Mouse (Mus musculus) lung, embryonic 16.5 days (tissue): ENCODE data around the gene Fam243. TPM values are rescaled to one million over a fixed set of nuclear protein-coding genes. Genes with fewer than 3 reads are reported as not detected.

Experiments
- ATAC-seq: fragments of 200-750 bp; cut with Nextera tagmentation; 2 replicates; pipeline ENCODE4 v1.8.0; 2017; ENCODE audit warnings: low read depth, mild to moderate bottlenecking, moderate library complexity
- H3K27ac ChIP-seq: fragments of 300-500 bp; sonication (generic); 2 replicates; pipeline ENCODE4 v1.5.1; 2014; ENCODE audit warnings: mild to moderate bottlenecking, control low read depth, low read length
- H3K27me3 ChIP-seq: fragments of 300-500 bp; sonication (generic); 2 replicates; pipeline ENCODE4 v1.6.1; 2014; ENCODE audit warnings: low read depth, low read length, mixed read lengths; ENCODE audit not compliant: control insufficient read depth, insufficient read depth
- H3K36me3 ChIP-seq: fragments of 300-500 bp; sonication (generic); 2 replicates; pipeline ENCODE4 v1.6.1; 2014; ENCODE audit warnings: low read length; ENCODE audit not compliant: control insufficient read depth, insufficient read depth
- H3K4me1 ChIP-seq: fragments of 300-500 bp; sonication (generic); replicated peaks from 2 replicates; pipeline ENCODE4 v1.6.1; 2014; ENCODE audit warnings: low read length, mixed read lengths; ENCODE audit not compliant: control insufficient read depth, insufficient read depth
- H3K4me2 ChIP-seq: fragments of 300-500 bp; sonication (generic); 2 replicates; pipeline ENCODE4 v1.6.1; 2014; ENCODE audit warnings: low read depth, low read length, control low read depth
- H3K4me3 ChIP-seq: fragments of 300-500 bp; sonication (generic); 2 replicates; pipeline ENCODE4 v1.5.1; 2014; ENCODE audit warnings: mild to moderate bottlenecking, low read length, control low read depth
- H3K9ac ChIP-seq: fragments of 300-500 bp; sonication (generic); 2 replicates; pipeline ENCODE4 v1.6.1; 2014; ENCODE audit warnings: low read length, control low read depth
- H3K9me3 ChIP-seq: fragments of 300-500 bp; sonication (generic); 2 replicates; pipeline ENCODE4 v1.6.1; 2016; ENCODE audit warnings: low read length; ENCODE audit not compliant: control insufficient read depth
- WGBS: fragments of 180-500 bp; shearing (Covaris S2); extraction: QIAGEN DNeasy Blood & Tissue Kit; methylation state at CpG from one replicate; pipeline ENCODE4 v1.1.7; 2014; 5-methylcytosine and 5-hydroxymethylcytosine counted together
- polyA plus RNA-seq: library from polyadenylated mRNA; unstranded; fragments of >200 nt; fragmentation: Nextera tagmentation; extraction: Ambion mirVana; gene quantifications from 2 replicates; pipeline ENCODE4 v1.2.1, GENCODE M21; 2015

Fam243 gene
- polyA plus RNA-seq, 1 experiment from 2014 or later, result not detected

DNA sequence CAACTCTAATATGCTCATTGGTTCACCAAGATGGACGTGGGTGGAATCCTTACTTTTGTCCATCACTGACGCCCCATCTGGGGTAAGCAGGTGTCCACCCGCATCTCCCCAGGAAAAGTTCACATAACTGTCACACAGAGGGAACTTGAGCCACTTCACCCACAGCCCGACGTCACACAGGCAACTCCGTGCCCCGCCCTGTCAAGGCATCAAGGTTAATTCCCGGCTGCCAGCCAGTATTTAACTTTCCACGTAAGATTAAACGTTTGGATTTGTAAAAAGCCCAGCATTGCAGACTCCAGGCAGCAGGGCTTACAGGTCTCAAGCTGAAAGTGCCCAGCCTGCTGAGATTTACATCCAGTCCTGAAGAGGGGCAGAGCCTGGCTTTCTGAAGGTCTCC lies 29.1 kb downstream of the Fam243 start, which contains the start of gene Kcne2:
TSS of gene Kcne2 (plus strand) at position 289 of the 400 bp plus-strand sequence.
- Histone ChIP-seq H3K9me3 (no peaks in the 10 kb centered on the region), H3K4me3 (no peak within 1 kb of the TSS), H3K4me1 (peaks cover 6% of the 10 kb centered on the region; the same call in 1 of the 2 replicates), H3K4me2 (no peak within 1 kb of the TSS), H3K27ac (peak within 1 kb of the TSS; percentile 61), H3K36me3 (no peaks in the 10 kb centered on the region), H3K9ac (no peak within 1 kb of the TSS), H3K27me3 (no peaks in the 10 kb centered on the region)
- peak; percentile 36 for ATAC-seq
- WGBS, result 38% methylated on average over 10 of the region's 10 CpGs

DNA sequence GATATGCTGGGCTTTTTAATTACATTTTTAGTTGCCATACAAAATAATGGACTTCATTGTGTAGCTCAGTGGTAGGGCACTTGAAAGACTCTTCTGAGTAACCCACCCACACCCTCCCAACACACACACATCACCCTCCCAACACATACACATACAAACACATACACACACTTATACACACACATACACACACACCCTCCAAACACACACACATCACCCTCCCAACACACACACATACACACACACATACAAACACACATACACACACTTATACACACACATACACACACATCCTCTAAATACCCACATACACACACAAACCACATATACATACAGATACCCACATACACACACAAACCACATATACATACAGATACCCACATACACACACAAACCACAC lies 31.2 kb downstream of the Fam243 start:
- no peak for ATAC-seq
- Histone ChIP-seq H3K27me3 (no peaks in the 10 kb centered on the region), H3K4me2 (no peak overlapping the region), H3K9ac (no peak overlapping the region), H3K9me3 (no peaks in the 10 kb centered on the region), H3K36me3 (no peaks in the 10 kb centered on the region), H3K27ac (no peak overlapping the region), H3K4me3 (no peak overlapping the region), H3K4me1 (peaks cover 6% of the 10 kb centered on the region; the same call in 1 of the 2 replicates)

DNA sequence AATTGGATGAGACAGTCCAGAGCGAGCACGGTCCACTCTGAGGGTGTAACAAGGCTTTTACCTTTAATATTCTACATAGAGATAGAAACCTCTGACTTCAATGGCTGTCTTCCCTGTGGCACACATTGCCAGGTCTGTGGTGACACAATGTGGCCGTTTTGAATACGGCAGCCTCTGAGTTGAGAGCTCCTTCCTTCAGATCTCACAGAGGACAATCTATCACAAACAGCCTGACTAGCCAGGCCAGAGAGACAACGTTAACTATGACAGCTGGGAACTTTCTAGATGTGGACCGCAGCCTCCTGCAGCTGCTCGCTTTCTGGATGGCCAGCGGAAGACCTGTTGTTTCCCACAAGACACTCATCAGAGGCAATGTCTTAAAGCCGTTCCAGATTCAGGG lies 32.5 kb downstream of the Fam243 start:
- no peak overlapping the region for H3K4me3 ChIP-seq
- no peaks in the 10 kb centered on the region for H3K9me3 ChIP-seq
- H3K9ac ChIP-seq, result no peak overlapping the region
- no peaks in the 10 kb centered on the region for H3K36me3 ChIP-seq
- peak; percentile 44 for ATAC-seq
- no peaks in the 10 kb centered on the region for H3K27me3 ChIP-seq
- H3K27ac ChIP-seq, result no peak overlapping the region
- 66% methylated on average over 9 of the region's 9 CpGs for WGBS
- H3K4me1 ChIP-seq, result peaks cover 6% of the 10 kb centered on the region; the same call in 1 of the 2 replicates
- no peak overlapping the region for H3K4me2 ChIP-seq

DNA sequence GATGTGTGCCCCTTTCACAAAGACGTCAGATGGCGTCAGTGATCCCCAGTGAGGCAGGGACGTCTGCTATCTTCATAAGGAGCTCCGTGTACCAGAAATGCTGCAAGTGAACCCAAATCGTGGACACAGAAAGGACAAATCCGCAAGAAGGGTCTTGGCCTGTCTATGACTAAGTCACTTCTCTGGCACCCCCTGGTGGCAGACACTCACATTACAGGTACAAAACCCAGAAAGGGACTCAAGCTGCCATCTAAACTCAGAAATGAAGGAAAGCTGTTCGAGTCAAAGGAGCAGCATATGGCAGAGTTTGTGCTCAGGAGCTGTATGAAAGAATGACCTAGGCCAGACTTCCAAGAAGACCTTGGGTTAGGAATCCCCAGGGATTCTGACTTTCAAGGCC lies 34.6 kb downstream of the Fam243 start:
- no peaks in the 10 kb centered on the region for H3K27me3 ChIP-seq
- ATAC-seq, result no peak
- H3K4me2 ChIP-seq, result no peak overlapping the region
- no peak overlapping the region for H3K27ac ChIP-seq
- H3K36me3 ChIP-seq, result no peaks in the 10 kb centered on the region
- WGBS, result 5% methylated on average over 7 of the region's 7 CpGs
- no peak overlapping the region for H3K9ac ChIP-seq
- no peaks in the 10 kb centered on the region for H3K9me3 ChIP-seq
- H3K4me3 ChIP-seq, result no peak overlapping the region
- no peaks in the 10 kb centered on the region for H3K4me1 ChIP-seq

DNA sequence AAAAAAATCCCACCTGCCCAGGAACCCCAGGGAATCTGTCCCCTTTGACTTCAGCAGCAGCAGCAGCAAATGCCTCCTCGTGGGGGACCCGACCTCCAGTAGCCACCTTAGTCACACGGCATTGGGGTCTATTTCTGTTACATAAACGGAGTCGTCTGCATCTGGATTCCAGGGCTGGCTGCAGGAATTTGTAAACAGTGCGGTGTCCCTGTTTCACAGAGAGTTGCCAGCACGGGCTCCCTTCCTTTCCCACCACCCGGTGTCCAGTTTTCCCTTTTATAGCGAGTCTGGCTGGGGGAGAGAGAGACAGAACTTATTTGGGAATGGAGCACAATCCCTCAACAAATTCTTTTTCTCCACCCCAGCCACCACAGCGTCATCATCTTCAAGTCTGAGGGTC lies 36.2 kb downstream of the Fam243 start:
- H3K9me3 ChIP-seq, result no peaks in the 10 kb centered on the region
- H3K27ac ChIP-seq, result no peak overlapping the region
- no peaks in the 10 kb centered on the region for H3K36me3 ChIP-seq
- ATAC-seq, result no peak
- no peaks in the 10 kb centered on the region for H3K4me1 ChIP-seq
- no peak overlapping the region for H3K4me3 ChIP-seq
- no peak overlapping the region for H3K4me2 ChIP-seq
- WGBS, result 20% methylated on average over 10 of the region's 10 CpGs
- no peak overlapping the region for H3K9ac ChIP-seq
- H3K27me3 ChIP-seq, result no peaks in the 10 kb centered on the region

DNA sequence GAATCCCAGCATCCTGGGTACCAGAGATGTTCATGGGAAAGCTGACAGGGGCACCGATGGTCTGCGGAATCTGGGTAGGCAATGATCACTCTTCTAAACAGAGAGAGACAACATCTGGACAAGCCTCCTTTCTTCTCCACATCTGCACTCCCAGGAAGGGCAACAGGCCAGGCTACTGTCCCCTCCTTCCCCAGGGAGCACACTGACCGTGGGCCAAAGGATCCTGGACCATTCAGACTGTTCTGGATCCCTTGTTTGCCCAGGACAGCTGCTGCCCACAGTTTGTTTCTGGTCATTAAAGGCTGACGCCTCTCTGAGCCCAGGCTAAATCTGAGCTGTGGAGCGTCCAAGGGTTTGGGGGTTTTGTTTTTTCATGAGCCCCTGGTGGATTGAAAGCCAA lies 38.6 kb downstream of the Fam243 start:
- no peaks in the 10 kb centered on the region for H3K9me3 ChIP-seq
- ATAC-seq, result no peak
- no peak overlapping the region for H3K27ac ChIP-seq
- H3K4me3 ChIP-seq, result no peak overlapping the region
- H3K36me3 ChIP-seq, result no peaks in the 10 kb centered on the region
- H3K9ac ChIP-seq, result no peak overlapping the region
- H3K27me3 ChIP-seq, result no peaks in the 10 kb centered on the region
- H3K4me2 ChIP-seq, result no peak overlapping the region
- WGBS, result 83% methylated on average over 5 of the region's 5 CpGs
- H3K4me1 ChIP-seq, result no peaks in the 10 kb centered on the region

DNA sequence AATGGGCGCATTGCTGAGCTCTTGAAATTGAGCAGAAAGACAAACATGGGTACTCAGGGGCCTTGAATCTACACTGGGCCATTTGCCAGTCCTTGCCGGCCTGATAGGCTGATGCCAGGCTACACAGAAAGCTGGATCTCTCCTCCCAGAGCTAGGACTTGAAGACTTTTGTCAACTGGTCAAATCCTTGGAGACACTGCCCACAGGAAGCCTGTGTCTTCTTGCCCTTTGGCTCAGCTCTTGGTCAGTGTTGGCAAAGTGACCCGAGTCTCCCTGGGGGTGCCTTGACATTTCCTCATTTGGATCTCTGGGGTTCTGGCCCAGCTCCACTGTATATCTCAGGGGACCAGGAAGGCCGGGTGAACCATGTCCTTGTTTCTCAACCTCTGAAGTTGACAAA lies 45.7 kb downstream of the Fam243 start:
- H3K4me2 ChIP-seq, result no peak overlapping the region
- H3K4me3 ChIP-seq, result no peak overlapping the region
- 56% methylated on average over 4 of the region's 4 CpGs for WGBS
- H3K9me3 ChIP-seq, result no peaks in the 10 kb centered on the region
- no peaks in the 10 kb centered on the region for H3K4me1 ChIP-seq
- H3K27me3 ChIP-seq, result no peaks in the 10 kb centered on the region
- ATAC-seq, result no peak
- H3K27ac ChIP-seq, result no peak overlapping the region
- H3K36me3 ChIP-seq, result no peaks in the 10 kb centered on the region
- no peak overlapping the region for H3K9ac ChIP-seq

DNA sequence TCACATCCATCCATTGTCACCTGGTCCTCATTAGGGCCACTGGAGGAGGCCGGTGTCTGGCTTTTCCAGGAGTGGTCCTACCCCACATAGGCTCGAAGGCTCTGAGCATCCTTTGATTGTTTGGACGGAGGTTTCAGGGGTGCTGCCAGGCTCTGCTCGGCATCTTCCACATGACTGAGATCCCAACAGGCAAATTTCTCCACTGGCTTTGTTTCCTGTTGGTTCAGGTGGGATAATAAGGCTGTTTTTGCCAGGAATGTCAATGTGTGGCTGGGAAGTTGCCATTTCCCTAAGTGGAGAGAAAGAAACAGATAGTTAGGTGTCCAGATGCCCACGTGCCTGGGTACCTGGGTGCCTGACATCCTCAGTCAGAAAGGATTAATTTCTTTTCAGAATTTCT lies 46.7 kb downstream of the Fam243 start:
- H3K36me3 ChIP-seq, result no peaks in the 10 kb centered on the region
- ATAC-seq, result no peak
- 77% methylated on average over 5 of the region's 5 CpGs for WGBS
- no peaks in the 10 kb centered on the region; the same call in 1 of the 2 replicates for H3K27me3 ChIP-seq
- H3K9ac ChIP-seq, result no peak overlapping the region
- no peaks in the 10 kb centered on the region for H3K4me1 ChIP-seq
- H3K4me2 ChIP-seq, result no peak overlapping the region
- no peak overlapping the region for H3K4me3 ChIP-seq
- H3K9me3 ChIP-seq, result no peaks in the 10 kb centered on the region
- no peak overlapping the region for H3K27ac ChIP-seq
